Mouse (Mus musculus) frontal cortex, postnatal 14 days (tissue): ENCODE data around the gene Olfr1264.

ENCODE experiments used
- DNase-seq, 2 experiments: peaks; one replicate each; pipeline ENCODE4 v3.0.0; 2022; ENCODE audit warnings: low spot score in 2 of 2

Olfr1264 gene

DNA sequence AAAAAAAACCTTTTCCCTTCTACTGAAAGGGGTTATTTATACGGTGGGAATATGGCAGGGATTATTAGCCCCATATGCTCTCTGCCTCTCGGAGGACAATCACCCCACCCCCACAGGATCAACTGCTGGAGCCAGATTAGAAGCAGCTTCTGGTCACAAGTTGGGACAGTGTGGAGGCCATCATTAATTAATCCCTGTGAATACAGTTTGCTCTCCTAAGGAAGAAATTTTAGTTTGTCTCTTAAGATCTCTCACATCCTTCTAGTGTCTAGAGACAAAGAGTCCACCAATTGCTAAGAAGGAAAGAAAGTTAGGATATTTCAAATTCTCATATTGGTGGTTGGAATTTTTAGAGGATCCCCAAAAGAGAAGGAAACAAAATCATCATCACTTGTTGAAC is at the start of gene Olfr1264:
Gene Olfr1264 (minus strand): TSS at position 101 of the 400 bp plus-strand sequence.
- DNase-seq = no peak

DNA sequence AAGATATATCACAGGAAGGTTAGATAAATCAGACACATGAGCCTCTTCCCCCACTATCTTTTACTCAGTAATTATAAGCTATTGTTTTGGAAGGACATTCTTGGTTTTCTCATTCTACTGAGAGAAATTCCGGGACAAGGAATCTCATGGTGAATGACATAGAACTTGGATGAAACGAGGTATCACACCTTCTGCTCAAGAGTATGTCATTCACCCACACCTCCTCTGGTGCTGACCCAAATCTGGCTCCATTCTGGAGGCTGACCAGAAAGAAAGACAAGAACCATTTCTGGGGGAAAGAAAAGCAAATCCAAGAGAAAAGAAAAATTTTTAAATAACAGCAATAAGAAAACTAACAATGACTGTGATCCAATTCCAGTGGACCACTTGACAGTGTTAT is 44.7 kb upstream of the Olfr1264 start:
- no peak for DNase-seq

DNA sequence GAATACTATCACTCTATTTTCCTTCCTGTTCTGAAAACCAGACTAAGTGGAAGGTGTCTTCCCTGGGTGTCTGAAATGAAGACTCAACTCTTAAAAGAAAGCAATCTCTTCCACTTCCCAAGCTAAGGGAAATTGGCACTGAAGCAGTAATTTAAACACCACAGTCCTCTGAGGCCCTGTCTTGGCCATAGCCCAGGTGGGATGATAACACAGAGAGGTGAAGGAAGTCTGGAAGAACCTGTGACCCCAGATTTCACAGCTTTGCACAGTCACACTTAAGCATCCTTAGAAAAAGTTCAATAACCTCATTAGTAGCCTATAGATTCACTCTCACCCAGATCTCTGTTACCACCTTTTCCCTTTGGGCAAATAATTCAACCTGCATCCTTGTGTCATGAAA is 38.1 kb upstream of the Olfr1264 start, which contains the start of gene Olfr140:
Gene Olfr140 (minus strand): TSS at position 101 of the 400 bp plus-strand sequence.
- no peak for DNase-seq

DNA sequence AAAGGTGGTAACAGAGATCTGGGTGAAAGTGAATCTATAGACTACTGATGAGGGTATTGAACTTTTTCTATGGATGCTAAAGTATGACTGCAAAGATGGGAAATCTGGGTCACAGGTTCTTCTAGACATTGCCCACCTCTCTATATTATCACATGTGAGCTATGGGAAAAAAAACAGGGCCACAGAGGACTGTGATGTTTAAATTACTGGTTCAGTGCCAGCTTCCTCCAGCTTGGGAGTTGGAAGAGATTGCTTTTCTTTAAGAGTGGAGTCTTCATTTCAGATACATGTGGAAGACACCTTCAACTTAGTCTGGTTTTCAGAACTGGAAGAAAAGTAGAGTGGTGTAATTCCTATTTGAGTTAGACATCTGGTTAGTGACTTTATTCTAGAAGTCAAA is 9.7 kb upstream of the Olfr1264 start, which contains the start of gene Olfr1265:
Gene Olfr1265 (plus strand): TSS at position 301 of the 400 bp plus-strand sequence.
- DNase-seq = no peak

DNA sequence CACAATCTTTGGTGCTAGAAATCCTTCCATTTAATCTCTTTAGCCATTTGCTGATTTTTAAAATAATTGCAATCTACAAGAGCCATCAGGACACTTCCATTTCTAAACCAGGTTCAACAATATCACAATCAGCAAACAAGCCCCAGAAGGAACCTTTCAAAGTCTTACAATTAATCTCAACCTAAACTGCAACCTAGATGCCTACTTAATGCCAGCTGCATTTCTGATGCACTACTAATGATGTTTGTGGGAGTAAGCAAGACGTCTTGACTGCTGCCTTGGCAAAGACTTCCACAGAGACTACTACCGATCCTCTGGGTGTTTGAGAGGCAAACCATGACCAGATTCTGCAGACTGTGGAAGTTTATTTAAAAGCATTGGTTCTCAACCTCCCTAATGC is 13.5 kb downstream of the Olfr1264 start, which contains the start of gene Olfr1263:
Gene Olfr1263 (plus strand): TSS at position 301 of the 400 bp plus-strand sequence.
- DNase-seq = no peak

DNA sequence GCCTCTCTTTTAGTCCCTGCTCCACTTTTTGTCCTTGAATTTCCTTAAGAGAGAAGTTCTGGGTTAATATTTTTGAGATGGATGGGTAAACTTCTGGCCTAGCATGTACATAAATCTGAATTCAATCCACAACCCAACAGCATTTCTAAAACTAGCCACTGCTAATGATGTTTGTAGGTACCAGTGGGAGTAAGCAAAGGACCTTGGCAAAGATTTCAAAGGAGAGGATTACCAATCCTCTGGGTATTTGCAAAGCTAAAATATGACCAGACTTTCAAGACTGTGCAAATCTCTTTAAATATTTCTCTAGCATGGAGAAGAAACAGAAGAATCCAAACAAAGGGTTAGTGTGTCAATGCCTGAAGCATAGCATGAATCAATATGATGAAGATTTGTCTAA is 25.5 kb downstream of the Olfr1264 start, which contains the start of gene Olfr1262:
Gene Olfr1262 (plus strand): TSS at position 301 of the 400 bp plus-strand sequence.
- DNase-seq = no peak

DNA sequence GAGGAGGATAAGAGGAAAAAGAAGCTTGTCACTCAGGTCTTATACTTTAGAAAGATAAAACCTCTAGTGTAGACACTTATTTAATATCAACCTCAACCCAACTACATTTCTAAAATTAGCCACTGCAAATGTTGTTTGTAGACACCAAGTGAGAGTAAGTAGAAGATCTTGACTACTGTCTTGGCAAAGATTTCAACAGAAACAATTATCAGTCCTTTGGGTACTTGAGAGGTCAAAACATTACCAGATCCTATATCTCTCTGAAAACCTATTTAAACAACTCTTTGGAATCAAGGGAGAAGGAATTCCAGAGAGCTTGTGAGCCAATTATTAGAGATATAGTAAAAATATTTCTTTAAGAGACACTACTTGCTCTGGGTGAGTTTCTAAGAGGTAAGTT is 34.5 kb downstream of the Olfr1264 start, which contains the start of gene Olfr1261:
Gene Olfr1261 (plus strand): TSS at position 301 of the 400 bp plus-strand sequence.
- no peak for DNase-seq

DNA sequence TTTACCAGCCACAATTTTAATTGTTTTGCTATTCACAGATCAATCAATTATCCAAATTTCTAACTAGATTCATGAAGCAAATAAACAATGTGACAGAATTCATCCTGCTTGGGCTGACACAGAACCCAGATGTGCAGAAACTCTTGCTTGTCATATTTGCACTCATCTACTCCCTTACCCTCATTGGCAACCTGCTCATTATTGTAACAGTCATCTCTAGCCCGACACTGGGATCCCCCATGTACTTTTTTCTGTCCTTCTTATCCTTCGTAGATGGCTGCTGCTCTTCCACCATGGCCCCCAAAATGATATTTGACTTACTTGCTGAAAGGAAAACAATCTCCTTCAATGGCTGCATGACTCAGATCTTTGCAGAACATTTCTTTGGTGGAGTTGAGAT is 47.7 kb downstream of the Olfr1264 start:
- no peak for DNase-seq

DNA sequence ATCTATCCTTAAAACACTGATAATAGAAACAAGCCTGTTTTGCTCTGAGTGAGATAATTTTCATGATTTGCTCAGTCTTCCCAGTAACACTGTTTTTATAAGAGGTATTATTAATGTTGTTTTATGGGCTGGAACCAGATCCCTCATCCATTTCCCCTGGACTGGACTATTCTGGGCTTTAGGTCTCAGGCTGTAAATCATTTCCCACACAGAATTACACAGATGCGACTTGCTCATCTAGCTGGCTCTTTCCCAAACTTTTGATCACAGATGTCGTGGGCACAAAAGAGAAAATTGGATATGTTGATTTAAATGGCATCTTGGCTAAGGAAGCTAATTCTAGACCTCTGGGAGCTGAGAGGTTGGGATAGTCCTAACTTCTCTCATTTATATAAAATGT is 51.2 kb downstream of the Olfr1264 start, which contains the start of gene Olfr1260:
Gene Olfr1260 (plus strand): TSS at position 157 of the 400 bp plus-strand sequence.
- no peak for DNase-seq
